In genomic region chr4:109729281-109729680, GRCm38 (mm10) we compare ENCODE assay signal across 8 mouse cellular contexts. TPM values are rescaled to one million over a fixed set of nuclear protein-coding genes. Genes with fewer than 3 reads are reported as not detected.
DNase-seq lines count a peak whose midpoint lies in the region; ATAC-seq lines count a peak whose summit lies in the region.

No protein-coding gene starts in this region.

- H3K27ac ChIP-seq in neural tube, embryonic 11.5 days (ENCODE audit: low read depth, low read length), result no peak overlapping the region
- H3K27ac ChIP-seq in midbrain, embryonic 15.5 days, result no peak overlapping the region

- no peak overlapping the region for H3K9ac ChIP-seq in neural tube, embryonic 11.5 days (ENCODE audit: low read length)
- H3K9ac ChIP-seq in midbrain, embryonic 15.5 days, result no peak overlapping the region

- no peaks in the 10 kb centered on the region for H3K4me1 ChIP-seq in neural tube, embryonic 11.5 days (ENCODE audit: control insufficient read depth, insufficient read depth, low read length)
- H3K4me1 ChIP-seq in midbrain, embryonic 15.5 days, result no peaks in the 10 kb centered on the region

- ATAC-seq in neural tube, embryonic 11.5 days (ENCODE audit: insufficient read depth, low FRiP score, low TSS enrichment), result no peak
- ATAC-seq in midbrain, embryonic 15.5 days (replicated peaks), result no peak

- H3K4me2 ChIP-seq in neural tube, embryonic 11.5 days (ENCODE audit: low read depth), result no peak overlapping the region
- no peak overlapping the region for H3K4me2 ChIP-seq in midbrain, embryonic 15.5 days

- no peaks in the 10 kb centered on the region for H3K27me3 ChIP-seq in neural tube, embryonic 11.5 days (ENCODE audit: control insufficient read depth, insufficient read depth, low read length)
- no peaks in the 10 kb centered on the region for H3K27me3 ChIP-seq in midbrain, embryonic 15.5 days (replicated peaks)

- H3K4me3 ChIP-seq in neural tube, embryonic 11.5 days (ENCODE audit: low read depth, low read length), result no peak overlapping the region
- no peak overlapping the region for H3K4me3 ChIP-seq in midbrain, embryonic 15.5 days

- WGBS in neural tube, embryonic 11.5 days, result 18% methylated on average over 2 of the region's 2 CpGs
- 10% methylated on average over 2 of the region's 2 CpGs for WGBS in midbrain, embryonic 15.5 days

- no peaks in the 10 kb centered on the region for H3K36me3 ChIP-seq in neural tube, embryonic 11.5 days (ENCODE audit: control insufficient read depth, insufficient read depth, low read length)
- no peaks in the 10 kb centered on the region for H3K36me3 ChIP-seq in midbrain, embryonic 15.5 days (replicated peaks)

- peak; percentile 8 to 69 for DNase-seq in heart, adult 18-20 months
- no peak for DNase-seq in heart, postnatal 25 days (ENCODE audit: low spot score)
- DNase-seq in neural tube, embryonic 11.5 days (ENCODE audit: low spot score), result peak; percentile 17
- no peak for DNase-seq in neural tube, embryonic 10.5 days (ENCODE audit: extremely low spot score, low spot score)
- peak; percentile 72 for DNase-seq in adipocyte (ENCODE audit: low spot score)
- peak; percentile 20 for DNase-seq in layer of hippocampus, adult 9-10 months (ENCODE audit: low spot score)
- peak; percentile 23 for DNase-seq in telencephalon, adult 2 months (ENCODE audit: low read depth, low spot score)

- intact Hi-C loops in heart, postnatal 25 days (cut with DNase I), result loop anchor here (2.0 to 5.0 kb wide), 2 partner anchors 152 to 287 kb away; no protein-coding TSS in a partner anchor

- H3K9me3 ChIP-seq in neural tube, embryonic 11.5 days (ENCODE audit: control insufficient read depth, low read length), result no peaks in the 10 kb centered on the region
- no peaks in the 10 kb centered on the region for H3K9me3 ChIP-seq in midbrain, embryonic 15.5 days

RNA-seq across cellular contexts. Expression of gene Faf1, which starts 52.9 kb away (rescaled TPM):
- 10 to 100 TPM; 41.1 to 41.7 TPM for total RNA-seq in heart, adult 18-20 months (2021)
- total RNA-seq in heart, postnatal 25 days (2021), result 10 to 100 TPM; 38.8 to 40.3 TPM
- polyA plus RNA-seq in neural tube, embryonic 11.5 days (2014; fragmentation: Nextera tagmentation; extraction: Ambion mirVana), result 43.3 and 45.5 TPM in 2 replicates
- 31.5 TPM in 2 replicates for polyA plus RNA-seq in midbrain, embryonic 15.5 days (2015; fragmentation: Nextera tagmentation; extraction: Ambion mirVana)

Comparison
In these comparisons a context has a peak if more than half of its experiments do, and no peak if none do; other contexts are left out.
1. DNase-seq: peak in heart, adult 18-20 months (2 of 2), neural tube, embryonic 11.5 days (single experiment), adipocyte (single experiment), layer of hippocampus, adult 9-10 months (single experiment) and telencephalon, adult 2 months (single experiment); none in heart, postnatal 25 days (single experiment) and neural tube, embryonic 10.5 days (single experiment).